Mouse (Mus musculus) C2C12 (cell line): ENCODE data around the gene Cd6.

Experiments used
- CTCF ChIP-seq: IDR thresholded peaks from one replicate; pipeline ENCODE4 v1.5.1; 2011; ENCODE audit not compliant: control insufficient read depth, insufficient read depth, insufficient read length
- USF1 ChIP-seq: IDR thresholded peaks from one replicate; pipeline ENCODE4 v1.6.1; 2011; ENCODE audit warnings: low read depth, mild to moderate bottlenecking, control low read depth, moderate library complexity

GRCm38 (mm10) chr19:10844206-10844605 is 14.3 kb upstream of the Cd6 start:
- TF ChIP-seq CTCF (no peak), USF1 (no peak)
